Mouse (Mus musculus): ENCODE measurements around the gene Muc5ac.

DNA sequence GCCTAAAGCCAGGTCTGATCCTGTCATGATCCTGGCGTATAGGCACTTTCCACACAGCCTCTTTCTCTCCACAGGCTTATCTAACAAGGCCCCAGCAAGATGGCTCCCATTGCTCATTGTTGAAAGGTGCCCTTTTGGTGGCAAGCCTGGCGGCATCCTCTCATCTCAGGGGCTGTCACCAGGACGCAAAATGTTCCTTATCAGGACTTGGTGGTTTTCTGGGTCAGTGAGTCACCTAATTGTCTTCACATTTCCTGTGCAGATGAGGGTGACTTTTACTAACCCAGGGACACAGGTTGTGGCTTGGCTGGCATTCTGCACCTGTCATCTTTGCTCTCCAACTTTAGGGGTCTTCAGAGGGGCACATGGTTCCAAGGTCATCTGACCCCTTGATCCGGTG lies 30.5 kb upstream of the Muc5ac start:
- TF ChIP-seq CTCF (IDR thresholded peaks at IDR 0.05; ENCODE audit: insufficient read depth, low read length) (no peak), POLR2A (IDR thresholded peaks at IDR 0.05; ENCODE audit: borderline replicate concordance, extremely low read depth, low read depth, low read length) (no peak)

All from lung, adult 2 months (tissue).